Mouse (Mus musculus) megakaryocyte, embryonic 14.5 days (primary cell): Measurements from ENCODE around the gene Calm3.

Source experiments
- FLI1 ChIP-seq: IDR thresholded peaks from 2 replicates; pipeline ENCODE4 v1.6.1; 2012; ENCODE audit warnings: low read length, inconsistent platforms, mixed read lengths
- GATA1 ChIP-seq: IDR thresholded peaks from 3 replicates; pipeline ENCODE4 v1.6.1; 2012; ENCODE audit warnings: mixed read lengths, low read length, inconsistent platforms, borderline replicate concordance

DNA sequence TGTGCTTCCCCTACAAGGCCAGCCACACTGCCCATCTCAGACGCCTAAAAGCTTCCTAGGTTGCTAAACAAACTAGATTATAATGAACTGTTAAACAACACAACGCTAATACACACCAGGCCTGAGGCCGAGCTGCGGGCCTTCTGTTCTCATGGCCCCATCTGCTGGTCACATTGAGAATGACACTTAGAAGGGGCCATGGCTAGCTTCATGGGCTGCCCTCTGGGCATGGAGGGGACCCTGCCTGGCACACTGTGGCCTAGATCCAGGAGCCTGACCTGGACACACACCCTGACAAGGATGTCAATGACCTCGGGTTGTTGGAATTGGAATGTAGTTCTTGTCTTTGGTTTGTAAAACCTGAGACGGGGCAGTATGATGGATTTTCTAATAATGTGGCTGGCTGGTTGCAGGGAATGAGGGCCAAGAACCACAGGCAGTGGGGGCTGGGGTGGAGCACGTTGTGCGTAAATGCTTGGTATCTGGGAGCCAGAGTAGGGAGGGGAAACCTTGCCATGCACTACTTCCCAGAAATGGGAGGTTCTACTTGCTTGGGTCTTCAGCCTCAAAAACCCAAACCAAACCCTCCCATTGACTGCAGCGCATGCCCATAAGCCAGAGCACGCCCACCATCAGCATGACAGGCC is 10.0 kb downstream of the Calm3 start:
- TF ChIP-seq GATA1 (no peak), FLI1 (no peak)
